Mouse (Mus musculus): ENCODE measurements around the gene Aym1. TPM values are rescaled to one million over a fixed set of nuclear protein-coding genes. Genes with fewer than 3 reads are reported as not detected.
A peak's percentile ranks its signal among the peaks of the same experiment; 100 is the strongest.

The Aym1 gene
- polyA plus RNA-seq, 1 experiment from 2014 or later, result not detected

- WGBS, result 65% methylated on average over 8 of the region's 8 CpGs
These were observed 23.5 kb downstream of the Aym1 start for GRCm38 (mm10) chr5:113380553-113380952.

GRCm38 (mm10) chr5:113382580-113382979 is 25.5 kb downstream of the Aym1 start:
- WGBS, result 62% methylated on average over 4 of the region's 4 CpGs
- Histone ChIP-seq H3K27ac (ENCODE audit: low read depth) (no peak overlapping the region), H3K36me3 (ENCODE audit: insufficient read depth) (no peaks in the 10 kb centered on the region), H3K9me3 (ENCODE audit: low read depth, low read length) (no peaks in the 10 kb centered on the region), H3K27me3 (ENCODE audit: insufficient read depth, low read length) (no peaks in the 10 kb centered on the region), H3K9ac (no peak overlapping the region), H3K4me2 (no peak overlapping the region), H3K4me1 (ENCODE audit: insufficient read depth) (no peaks in the 10 kb centered on the region), H3K4me3 (ENCODE audit: low read depth, low read length) (no peak overlapping the region)
- no peak for TF ChIP-seq CTCF (IDR thresholded peaks at IDR 0.05; ENCODE audit: low read depth)
- no peak for ATAC-seq (ENCODE audit: insufficient read depth)
- no peak for DNase-seq

More at GRCm38 (mm10) chr5:113380553-113380952, 23.5 kb downstream of the Aym1 start:
- DNase-seq, result no peak
- no peaks in the 10 kb centered on the region for H3K9me3 ChIP-seq (ENCODE audit: low read depth, low read length)
- H3K36me3 ChIP-seq (ENCODE audit: insufficient read depth), result no peaks in the 10 kb centered on the region
- no peak overlapping the region for H3K4me2 ChIP-seq
- H3K27ac ChIP-seq (ENCODE audit: low read depth), result no peak overlapping the region
- no peak for ATAC-seq (ENCODE audit: insufficient read depth)
- H3K4me1 ChIP-seq (ENCODE audit: insufficient read depth), result no peaks in the 10 kb centered on the region
- no peak overlapping the region for H3K9ac ChIP-seq
- no peak for TF ChIP-seq CTCF (IDR thresholded peaks at IDR 0.05; ENCODE audit: low read depth)
- no peaks in the 10 kb centered on the region for H3K27me3 ChIP-seq (ENCODE audit: insufficient read depth, low read length)
- no peak overlapping the region for H3K4me3 ChIP-seq (ENCODE audit: low read depth, low read length)

- H3K27ac ChIP-seq (ENCODE audit: low read depth), result no peak overlapping the region
- H3K9ac ChIP-seq, result no peak overlapping the region
- no peak overlapping the region for H3K4me2 ChIP-seq
- ATAC-seq (ENCODE audit: insufficient read depth) (no peak), DNase-seq (no peak)
- H3K4me1 ChIP-seq (ENCODE audit: insufficient read depth), result no peaks in the 10 kb centered on the region
- no peak for TF ChIP-seq CTCF (IDR thresholded peaks at IDR 0.05; ENCODE audit: low read depth)
- H3K4me3 ChIP-seq (ENCODE audit: low read depth, low read length), result no peak overlapping the region
- whole genome bisulfite sequencing, result 51% methylated on average over 8 of the region's 8 CpGs
- H3K36me3 ChIP-seq (ENCODE audit: insufficient read depth), result no peaks in the 10 kb centered on the region
- no peaks in the 10 kb centered on the region for H3K9me3 ChIP-seq (ENCODE audit: low read depth, low read length)
- no peaks in the 10 kb centered on the region for H3K27me3 ChIP-seq (ENCODE audit: insufficient read depth, low read length)
These were observed 36.7 kb downstream of the Aym1 start for GRCm38 (mm10) chr5:113393766-113394165.

GRCm38 (mm10) chr5:113396286-113396934 is 39.3 kb downstream of the Aym1 start:
- Histone ChIP-seq H3K9ac (no peak overlapping the region), H3K27ac (ENCODE audit: low read depth) (no peak overlapping the region), H3K9me3 (ENCODE audit: low read depth, low read length) (no peaks in the 10 kb centered on the region), H3K4me1 (ENCODE audit: insufficient read depth) (no peaks in the 10 kb centered on the region), H3K27me3 (ENCODE audit: insufficient read depth, low read length) (no peaks in the 10 kb centered on the region), H3K4me3 (ENCODE audit: low read depth, low read length) (no peak overlapping the region), H3K4me2 (no peak overlapping the region), H3K36me3 (ENCODE audit: insufficient read depth) (no peaks in the 10 kb centered on the region)
- DNase-seq (no peak), ATAC-seq (ENCODE audit: insufficient read depth) (no peak)
- 76% methylated on average over 17 of the region's 17 CpGs for WGBS
- no peak for TF ChIP-seq CTCF (IDR thresholded peaks at IDR 0.05; ENCODE audit: low read depth)

GRCm38 (mm10) chr5:113397443-113398317 is 40.6 kb downstream of the Aym1 start:
- WGBS, result 52% methylated on average over 17 of the region's 17 CpGs
- Histone ChIP-seq H3K9me3 (ENCODE audit: low read depth, low read length) (no peaks in the 10 kb centered on the region), H3K27me3 (ENCODE audit: insufficient read depth, low read length) (no peaks in the 10 kb centered on the region), H3K4me1 (ENCODE audit: insufficient read depth) (no peaks in the 10 kb centered on the region), H3K9ac (no peak overlapping the region), H3K4me2 (no peak overlapping the region), H3K4me3 (ENCODE audit: low read depth, low read length) (no peak overlapping the region), H3K27ac (ENCODE audit: low read depth) (no peak overlapping the region), H3K36me3 (ENCODE audit: insufficient read depth) (no peaks in the 10 kb centered on the region)
- TF ChIP-seq CTCF (IDR thresholded peaks at IDR 0.05; ENCODE audit: low read depth), result no peak
- DNase-seq (peak; percentile 36), ATAC-seq (ENCODE audit: insufficient read depth) (peak; percentile 24; the same call in 1 of the 2 replicates)

- Histone ChIP-seq H3K27ac (ENCODE audit: low read depth) (no peak overlapping the region), H3K9ac (no peak overlapping the region), H3K4me3 (ENCODE audit: low read depth, low read length) (no peak overlapping the region), H3K36me3 (ENCODE audit: insufficient read depth) (no peaks in the 10 kb centered on the region), H3K27me3 (ENCODE audit: insufficient read depth, low read length) (no peaks in the 10 kb centered on the region), H3K4me2 (no peak overlapping the region), H3K9me3 (ENCODE audit: low read depth, low read length) (no peaks in the 10 kb centered on the region), H3K4me1 (ENCODE audit: insufficient read depth) (no peaks in the 10 kb centered on the region)
- ATAC-seq (ENCODE audit: insufficient read depth) (no peak), DNase-seq (peak; percentile 35)
- TF ChIP-seq CTCF (IDR thresholded peaks at IDR 0.05; ENCODE audit: low read depth), result no peak
- WGBS, result 34% methylated on average over 11 of the region's 11 CpGs
These were observed 45.6 kb downstream of the Aym1 start for GRCm38 (mm10) chr5:113402702-113403101.

- no peaks in the 10 kb centered on the region for H3K36me3 ChIP-seq (ENCODE audit: insufficient read depth)
- ATAC-seq (ENCODE audit: insufficient read depth), result no peak
- no peak overlapping the region for H3K4me3 ChIP-seq (ENCODE audit: low read depth, low read length)
- H3K27me3 ChIP-seq (ENCODE audit: insufficient read depth, low read length), result no peaks in the 10 kb centered on the region
- WGBS, result 3% methylated on average over 3 of the region's 3 CpGs
- DNase-seq, result peak; percentile 90
- H3K4me2 ChIP-seq, result no peak overlapping the region
- no peak for TF ChIP-seq CTCF (IDR thresholded peaks at IDR 0.05; ENCODE audit: low read depth)
- H3K4me1 ChIP-seq (ENCODE audit: insufficient read depth), result no peaks in the 10 kb centered on the region
- H3K9ac ChIP-seq, result no peak overlapping the region
- H3K9me3 ChIP-seq (ENCODE audit: low read depth, low read length), result no peaks in the 10 kb centered on the region
- H3K27ac ChIP-seq (ENCODE audit: low read depth), result no peak overlapping the region
These were observed 50.3 kb downstream of the Aym1 start for GRCm38 (mm10) chr5:113407346-113407745.

Small RNAs within 50 kb of the gene (microRNA-seq; reads per million reads assigned to microRNA genes)
- gene Mir7229 (ENCODE audit: borderline number of aligned reads), result not detected
- gene Mir7230 (ENCODE audit: borderline number of aligned reads), result not detected

Other genes with a start within 250 kb of the Aym1 start
- 6.9 TPM in 2 replicates for gene 2900026A02Rik, start 136.1 kb upstream of the Aym1 start, polyA plus RNA-seq (2014; fragmentation: Nextera tagmentation; extraction: Ambion mirVana)
- gene Tmem211, start 130.4 kb upstream of the Aym1 start, polyA plus RNA-seq (2014; fragmentation: Nextera tagmentation; extraction: Ambion mirVana), result not detected in 2 replicates
- 3.8 and 5.2 TPM in 2 replicates for gene Sgsm1, start 46.5 kb upstream of the Aym1 start, polyA plus RNA-seq (2014; fragmentation: Nextera tagmentation; extraction: Ambion mirVana)
- 5.9 and 6.4 TPM in 2 replicates for gene Wscd2, start 133.0 kb downstream of the Aym1 start, polyA plus RNA-seq (2014; fragmentation: Nextera tagmentation; extraction: Ambion mirVana)

Measured in lung, embryonic 14.5 days (tissue).